Mouse (Mus musculus): ENCODE measurements at regions not wholly inside any gene's neighbourhood (a gene's known extent, or its start where the extent isn't known, plus 50 kb on each side); places are given as distances from the start of the nearest gene placed in this dataset.

GRCm38 (mm10) chr7:71873817-71874216 is 432.6 kb downstream of the Mctp2 start:
- WGBS (ENCODE audit: insufficient replicate concordance): 54% methylated on average over 5 of the region's 5 CpGs
- no peak overlapping the region for H3K27ac ChIP-seq
- H3K4me3 ChIP-seq: no peak overlapping the region
- H3K9me3 ChIP-seq (replicated peaks): no peaks in the 10 kb centered on the region
- H3K9ac ChIP-seq: no peak overlapping the region
- no peaks in the 10 kb centered on the region for H3K36me3 ChIP-seq
- no peak for ATAC-seq
- H3K4me2 ChIP-seq: no peak overlapping the region
- H3K27me3 ChIP-seq (replicated peaks): no peaks in the 10 kb centered on the region
- H3K4me1 ChIP-seq: no peaks in the 10 kb centered on the region

GRCm38 (mm10) chr7:71872912-71873311 is 433.5 kb downstream of the Mctp2 start:
- H3K36me3 ChIP-seq: no peaks in the 10 kb centered on the region
- H3K4me2 ChIP-seq: no peak overlapping the region
- no peaks in the 10 kb centered on the region for H3K9me3 ChIP-seq (replicated peaks)
- 58% methylated on average over 6 of the region's 6 CpGs for WGBS (ENCODE audit: insufficient replicate concordance)
- no peaks in the 10 kb centered on the region for H3K4me1 ChIP-seq
- no peak overlapping the region for H3K4me3 ChIP-seq
- no peak overlapping the region for H3K27ac ChIP-seq
- no peak overlapping the region for H3K9ac ChIP-seq
- H3K27me3 ChIP-seq (replicated peaks): no peaks in the 10 kb centered on the region
- no peak for ATAC-seq

GRCm38 (mm10) chr7:71867090-71867489 is 439.3 kb downstream of the Mctp2 start:
- H3K9me3 ChIP-seq (replicated peaks): no peaks in the 10 kb centered on the region
- no peaks in the 10 kb centered on the region for H3K36me3 ChIP-seq
- H3K4me2 ChIP-seq: no peak overlapping the region
- H3K27ac ChIP-seq: no peak overlapping the region
- ATAC-seq: no peak
- no peaks in the 10 kb centered on the region for H3K4me1 ChIP-seq
- WGBS (ENCODE audit: insufficient replicate concordance): 11% methylated on average over 3 of the region's 3 CpGs
- H3K4me3 ChIP-seq: no peak overlapping the region
- no peaks in the 10 kb centered on the region for H3K27me3 ChIP-seq (replicated peaks)
- no peak overlapping the region for H3K9ac ChIP-seq

- 51% methylated on average over 15 of the region's 15 CpGs for WGBS (ENCODE audit: insufficient replicate concordance)
- Histone ChIP-seq H3K4me3 (no peak overlapping the region), H3K27ac (no peak overlapping the region), H3K9me3 (replicated peaks) (no peaks in the 10 kb centered on the region), H3K9ac (no peak overlapping the region), H3K4me1 (no peaks in the 10 kb centered on the region), H3K4me2 (no peak overlapping the region), H3K27me3 (replicated peaks) (no peaks in the 10 kb centered on the region), H3K36me3 (no peaks in the 10 kb centered on the region)
- no peak for ATAC-seq
Observed at GRCm38 (mm10) chr7:71865371-71866166, 440.8 kb downstream of the Mctp2 start.

GRCm38 (mm10) chr7:71852864-71853263 is 453.5 kb downstream of the Mctp2 start:
- H3K36me3 ChIP-seq: no peaks in the 10 kb centered on the region
- no peak overlapping the region for H3K9ac ChIP-seq
- no peak overlapping the region for H3K4me3 ChIP-seq
- ATAC-seq: no peak
- WGBS (ENCODE audit: insufficient replicate concordance): 83% methylated on average over 3 of the region's 3 CpGs
- no peaks in the 10 kb centered on the region for H3K9me3 ChIP-seq (replicated peaks)
- no peaks in the 10 kb centered on the region for H3K27me3 ChIP-seq (replicated peaks)
- no peak overlapping the region for H3K4me2 ChIP-seq
- H3K27ac ChIP-seq: no peak overlapping the region
- no peaks in the 10 kb centered on the region for H3K4me1 ChIP-seq

GRCm38 (mm10) chr7:71849174-71849573 is 457.2 kb downstream of the Mctp2 start:
- 61% methylated on average over 6 of the region's 6 CpGs for WGBS (ENCODE audit: insufficient replicate concordance)
- no peak overlapping the region for H3K27ac ChIP-seq
- H3K27me3 ChIP-seq (replicated peaks): no peaks in the 10 kb centered on the region
- H3K36me3 ChIP-seq: no peaks in the 10 kb centered on the region
- H3K9ac ChIP-seq: no peak overlapping the region
- no peak overlapping the region for H3K4me3 ChIP-seq
- no peak overlapping the region for H3K4me2 ChIP-seq
- no peak for ATAC-seq
- H3K9me3 ChIP-seq (replicated peaks): no peaks in the 10 kb centered on the region
- H3K4me1 ChIP-seq: no peaks in the 10 kb centered on the region

- Histone ChIP-seq H3K27me3 (replicated peaks) (no peaks in the 10 kb centered on the region), H3K36me3 (no peaks in the 10 kb centered on the region), H3K9ac (no peak overlapping the region), H3K4me3 (no peak overlapping the region), H3K4me1 (no peaks in the 10 kb centered on the region), H3K27ac (no peak overlapping the region), H3K9me3 (replicated peaks) (no peaks in the 10 kb centered on the region), H3K4me2 (no peak overlapping the region)
- no peak for ATAC-seq
- 77% methylated on average over 6 of the region's 6 CpGs for WGBS (ENCODE audit: insufficient replicate concordance)
Observed at GRCm38 (mm10) chr7:71837845-71838244, 468.6 kb downstream of the Mctp2 start.

GRCm38 (mm10) chr7:71831790-71832525 is 474.4 kb downstream of the Mctp2 start:
- Histone ChIP-seq H3K9me3 (replicated peaks) (no peaks in the 10 kb centered on the region), H3K36me3 (no peaks in the 10 kb centered on the region), H3K4me3 (no peak overlapping the region), H3K27ac (no peak overlapping the region), H3K4me2 (no peak overlapping the region), H3K4me1 (no peaks in the 10 kb centered on the region), H3K9ac (no peak overlapping the region), H3K27me3 (replicated peaks) (no peaks in the 10 kb centered on the region)
- no peak for ATAC-seq
- WGBS (ENCODE audit: insufficient replicate concordance): 43% methylated on average over 3 of the region's 3 CpGs

GRCm38 (mm10) chr7:71829567-71829966 is 476.8 kb downstream of the Mctp2 start:
- 56% methylated on average over 6 of the region's 6 CpGs for WGBS (ENCODE audit: insufficient replicate concordance)
- no peak for ATAC-seq

GRCm38 (mm10) chr7:71816138-71816537 is 464.9 kb upstream of the Gm10295 start:
- H3K27ac ChIP-seq: no peak overlapping the region
- no peak for ATAC-seq
- H3K4me3 ChIP-seq: no peak overlapping the region
- H3K9me3 ChIP-seq (replicated peaks): no peaks in the 10 kb centered on the region
- no peak overlapping the region for H3K4me2 ChIP-seq
- 74% methylated on average over 11 of the region's 11 CpGs for WGBS (ENCODE audit: insufficient replicate concordance)
- no peaks in the 10 kb centered on the region for H3K36me3 ChIP-seq
- no peaks in the 10 kb centered on the region for H3K27me3 ChIP-seq (replicated peaks)
- H3K4me1 ChIP-seq: no peaks in the 10 kb centered on the region
- H3K9ac ChIP-seq: no peak overlapping the region

More at GRCm38 (mm10) chr7:71829567-71829966, 476.8 kb downstream of the Mctp2 start:
- Histone ChIP-seq H3K27me3 (replicated peaks) (no peaks in the 10 kb centered on the region), H3K27ac (no peak overlapping the region), H3K36me3 (no peaks in the 10 kb centered on the region), H3K4me1 (no peaks in the 10 kb centered on the region), H3K4me2 (no peak overlapping the region), H3K4me3 (no peak overlapping the region), H3K9ac (no peak overlapping the region), H3K9me3 (replicated peaks) (no peaks in the 10 kb centered on the region)

GRCm38 (mm10) chr7:71794201-71794600 is 442.9 kb upstream of the Gm10295 start:
- 57% methylated on average over 7 of the region's 7 CpGs for WGBS (ENCODE audit: insufficient replicate concordance)
- Histone ChIP-seq H3K4me3 (no peak overlapping the region), H3K36me3 (no peaks in the 10 kb centered on the region), H3K4me1 (no peaks in the 10 kb centered on the region), H3K9me3 (replicated peaks) (no peaks in the 10 kb centered on the region), H3K27ac (no peak overlapping the region), H3K27me3 (replicated peaks) (no peaks in the 10 kb centered on the region), H3K9ac (no peak overlapping the region), H3K4me2 (no peak overlapping the region)
- no peak for ATAC-seq

- no peaks in the 10 kb centered on the region for H3K9me3 ChIP-seq (replicated peaks)
- H3K36me3 ChIP-seq: no peaks in the 10 kb centered on the region
- no peaks in the 10 kb centered on the region for H3K27me3 ChIP-seq (replicated peaks)
- H3K4me3 ChIP-seq: no peak overlapping the region
- no peaks in the 10 kb centered on the region for H3K4me1 ChIP-seq
- no peak for ATAC-seq
- H3K4me2 ChIP-seq: no peak overlapping the region
- no peak overlapping the region for H3K9ac ChIP-seq
- no peak overlapping the region for H3K27ac ChIP-seq
Observed at GRCm38 (mm10) chr7:71788401-71788800, 437.1 kb upstream of the Gm10295 start.

All from liver, embryonic 12.5 days (tissue).